Mouse (Mus musculus) hindbrain, embryonic 15.5 days (tissue): ENCODE measurements around the gene Sbf1. TPM values are rescaled to one million over a fixed set of nuclear protein-coding genes. Genes with fewer than 3 reads are reported as not detected.

Experiments
- ATAC-seq: fragments of 200-750 bp; cut with Nextera tagmentation; 2 replicates; pipeline ENCODE4 v1.8.0; 2017; ENCODE audit warnings: low read depth, moderate number of reproducible peaks, moderate TSS enrichment; ENCODE audit not compliant: low FRiP score
- H3K27ac ChIP-seq: fragments of 300-500 bp; sonication (generic); replicated peaks from 2 replicates; pipeline ENCODE4 v1.5.1; 2015; ENCODE audit warnings: mild to moderate bottlenecking, inconsistent platforms
- H3K27me3 ChIP-seq: fragments of 300-500 bp; sonication (generic); 2 replicates; pipeline ENCODE4 v1.6.1; 2015; ENCODE audit warnings: control low read depth, inconsistent platforms
- H3K36me3 ChIP-seq: fragments of 300-500 bp; sonication (generic); 2 replicates; pipeline ENCODE4 v1.6.1; 2015; ENCODE audit warnings: control low read depth, inconsistent platforms
- H3K4me1 ChIP-seq: fragments of 300-500 bp; sonication (generic); replicated peaks from 2 replicates; pipeline ENCODE4 v1.6.1; 2015; ENCODE audit warnings: control low read depth, inconsistent platforms
- H3K4me2 ChIP-seq: fragments of 300-500 bp; sonication (generic); 2 replicates; pipeline ENCODE4 v1.6.1; 2015; ENCODE audit warnings: moderate library complexity, mild to moderate bottlenecking, inconsistent platforms
- H3K4me3 ChIP-seq: fragments of 300-500 bp; sonication (generic); 2 replicates; pipeline ENCODE4 v1.5.1; 2015; ENCODE audit warnings: mild to moderate bottlenecking, inconsistent platforms
- H3K9ac ChIP-seq: fragments of 300-500 bp; sonication (generic); 2 replicates; pipeline ENCODE4 v1.6.1; 2015; ENCODE audit warnings: inconsistent platforms
- H3K9me3 ChIP-seq: fragments of 300-500 bp; sonication (generic); 2 replicates; pipeline ENCODE4 v1.6.1; 2016; ENCODE audit warnings: control low read depth, inconsistent platforms
- WGBS: fragments of 180-500 bp; shearing (Covaris S2); methylation state at CpG from one replicate; pipeline ENCODE4 v1.1.7; 2015; 5-methylcytosine and 5-hydroxymethylcytosine counted together
- polyA plus RNA-seq: library from polyadenylated mRNA; unstranded; fragments of >200 nt; fragmentation: Nextera tagmentation; extraction: Ambion mirVana; gene quantifications from 2 replicates; pipeline ENCODE4 v1.2.1, GENCODE M21; 2015

The Sbf1 gene
- polyA plus RNA-seq, result 96.8 and 102 TPM in 2 replicates

DNA sequence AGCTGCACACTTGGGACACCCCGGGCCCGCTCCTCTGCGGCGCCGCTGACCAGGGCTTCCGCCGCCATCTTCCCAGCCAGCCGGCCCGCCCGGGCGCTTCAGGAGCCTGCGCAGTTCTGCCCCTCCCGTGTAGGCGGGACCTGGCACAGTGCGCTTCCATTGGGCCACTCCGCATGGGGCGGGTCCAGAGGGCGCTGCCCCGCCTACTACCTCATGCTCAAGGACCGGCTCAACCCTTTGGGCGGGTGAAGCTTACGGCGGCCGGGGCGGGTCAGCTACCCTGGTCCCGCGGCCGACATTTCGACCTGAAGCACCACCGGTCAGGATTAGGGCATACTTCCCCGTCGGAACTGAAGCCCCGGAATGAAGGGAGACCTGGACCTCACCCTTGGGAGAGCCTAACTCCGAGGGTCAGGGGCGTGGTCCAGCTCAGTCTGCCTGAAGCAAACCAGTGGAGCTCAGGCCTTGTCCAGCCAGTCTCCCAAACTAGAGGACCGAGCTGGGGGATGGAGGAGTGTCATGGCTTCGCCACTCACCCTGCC lies at the start of gene Sbf1:
TSS of gene Sbf1 (minus strand) at position 122 of the 542 bp plus-strand sequence.
- WGBS, result under 1% methylated on average over 36 of the region's 37 CpGs
- Histone ChIP-seq H3K9me3 (no peaks in the 10 kb centered on the region), H3K27ac (peak within 1 kb of the TSS; percentile 78), H3K4me2 (peak within 1 kb of the TSS; percentile 94), H3K4me1 (peaks cover 47% of the 10 kb centered on the region), H3K9ac (peak within 1 kb of the TSS; percentile 96), H3K4me3 (peak within 1 kb of the TSS; percentile 99), H3K27me3 (no peaks in the 10 kb centered on the region), H3K36me3 (no peaks in the 10 kb centered on the region)
- ATAC-seq, result peak; percentile 99

- WGBS, result 96% methylated on average over 7 of the region's 7 CpGs
- H3K36me3 ChIP-seq, result peaks cover 71% of the 10 kb centered on the region
- no peak for ATAC-seq
Measured at GRCm38 (mm10) chr15:89363051-89363450, 47.9 kb upstream of the Sbf1 start.

DNA sequence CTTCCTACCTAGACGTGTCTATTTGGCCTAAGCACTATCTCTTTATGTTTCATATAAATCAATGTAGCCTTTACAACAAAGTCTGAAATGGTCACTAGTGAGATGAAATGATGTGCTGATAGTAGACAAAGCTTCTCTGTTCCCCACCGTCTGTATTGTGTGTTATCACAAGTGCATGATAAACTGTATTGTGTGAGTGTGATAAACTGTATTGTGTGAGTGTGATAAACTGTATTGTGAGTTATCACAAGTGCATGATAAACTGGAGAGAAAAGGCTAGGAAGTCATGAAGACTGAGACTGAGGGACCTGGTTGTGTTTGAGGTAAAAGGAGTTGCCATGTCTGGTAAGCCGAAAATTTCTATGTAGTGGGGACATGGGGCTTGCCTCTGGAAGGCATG lies 43.7 kb upstream of the Sbf1 start:
- Histone ChIP-seq H3K4me3 (no peak overlapping the region), H3K36me3 (peaks cover 28% of the 10 kb centered on the region), H3K9ac (no peak overlapping the region), H3K4me1 (peaks cover 34% of the 10 kb centered on the region), H3K27ac (no peak overlapping the region), H3K9me3 (no peaks in the 10 kb centered on the region), H3K27me3 (no peaks in the 10 kb centered on the region), H3K4me2 (no peak overlapping the region)
- no peak for ATAC-seq
- 87% methylated on average over 3 of the region's 3 CpGs for WGBS

More at GRCm38 (mm10) chr15:89363051-89363450, 47.9 kb upstream of the Sbf1 start:
- Histone ChIP-seq H3K4me2 (no peak overlapping the region), H3K4me1 (peaks cover 4% of the 10 kb centered on the region), H3K4me3 (no peak overlapping the region), H3K9ac (no peak overlapping the region), H3K27me3 (no peaks in the 10 kb centered on the region), H3K27ac (no peak overlapping the region), H3K9me3 (no peaks in the 10 kb centered on the region)

- H3K9me3 ChIP-seq, result no peaks in the 10 kb centered on the region
- H3K4me3 ChIP-seq, result peak overlapping the region; percentile 72
- peak overlapping the region; percentile 91 for H3K4me2 ChIP-seq
- peak overlapping the region; percentile 82 for H3K27ac ChIP-seq
- 0% methylated on average over 15 of the region's 15 CpGs for WGBS
- peaks cover 26% of the 10 kb centered on the region for H3K36me3 ChIP-seq
- H3K27me3 ChIP-seq, result no peaks in the 10 kb centered on the region
- peak; percentile 41; the same call in 1 of the 2 replicates for ATAC-seq
- peaks cover 34% of the 10 kb centered on the region for H3K4me1 ChIP-seq
- H3K9ac ChIP-seq, result peak overlapping the region; percentile 76
Measured at GRCm38 (mm10) chr15:89356372-89356771, 41.3 kb upstream of the Sbf1 start.

DNA sequence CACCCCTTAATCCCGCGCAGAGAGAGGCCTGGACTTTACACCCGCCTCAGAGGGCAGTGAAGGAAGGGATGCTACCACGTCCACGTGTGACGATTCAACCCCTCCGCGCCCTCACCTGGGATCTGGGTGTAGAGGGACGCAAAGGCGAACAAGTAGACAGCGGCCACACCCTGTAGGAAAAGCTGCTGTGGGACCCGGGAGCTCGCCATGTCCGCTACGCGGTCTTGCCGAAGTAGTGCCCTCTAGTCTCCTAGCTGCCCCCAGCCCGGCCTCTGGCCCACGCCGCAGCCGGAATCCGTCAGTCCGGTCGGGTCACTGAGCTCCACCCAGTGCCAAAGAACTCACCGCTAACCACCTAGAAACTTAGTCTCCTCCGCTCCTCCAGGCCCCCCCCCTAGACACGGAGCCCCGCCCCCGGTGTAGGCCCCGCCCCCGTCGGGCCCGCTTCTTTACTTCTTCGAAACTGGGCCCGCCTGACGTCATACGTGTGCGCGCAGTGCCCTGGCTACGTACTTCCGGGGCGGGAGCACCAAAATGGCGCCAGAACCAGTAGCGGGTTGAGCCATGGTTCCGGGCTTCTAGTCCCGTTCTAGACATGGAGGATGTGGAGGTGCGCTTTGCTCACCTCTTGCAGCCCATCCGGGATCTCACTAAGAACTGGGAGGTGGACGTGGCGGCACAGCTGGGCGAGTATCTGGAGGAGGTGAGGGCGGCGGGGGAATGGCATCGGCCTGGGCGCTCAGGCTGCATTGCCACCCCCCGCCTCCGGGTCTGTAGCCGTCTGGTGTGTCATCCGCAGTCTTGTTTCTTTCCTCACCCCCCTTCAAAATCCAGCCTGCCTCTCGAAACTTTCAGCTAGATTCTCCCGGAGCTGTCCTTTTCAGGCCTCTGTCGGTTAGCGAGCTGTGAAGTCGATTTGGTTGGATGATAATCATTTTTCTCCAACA lies 40.4 kb upstream of the Sbf1 start, which contains the start of the genes Lmf2 and Ncaph2:
TSS of gene Lmf2 (minus strand) at position 419 of the 947 bp plus-strand sequence.
TSS of gene Ncaph2 (plus strand) at position 479 of the 947 bp plus-strand sequence.
- WGBS, result under 1% methylated on average over 64 of the region's 64 CpGs
- peaks cover 26% of the 10 kb centered on the region for H3K36me3 ChIP-seq
- no peaks in the 10 kb centered on the region for H3K9me3 ChIP-seq
- peak within 1 kb of the TSS; percentile 76 for H3K9ac ChIP-seq
- H3K4me1 ChIP-seq, result peaks cover 34% of the 10 kb centered on the region
- no peaks in the 10 kb centered on the region for H3K27me3 ChIP-seq
- peak within 1 kb of the TSS; percentile 72 for H3K4me3 ChIP-seq
- H3K27ac ChIP-seq, result peak within 1 kb of the TSS; percentile 82
- ATAC-seq, result peak; percentile 94
- H3K4me2 ChIP-seq, result peak within 1 kb of the TSS; percentile 91

DNA sequence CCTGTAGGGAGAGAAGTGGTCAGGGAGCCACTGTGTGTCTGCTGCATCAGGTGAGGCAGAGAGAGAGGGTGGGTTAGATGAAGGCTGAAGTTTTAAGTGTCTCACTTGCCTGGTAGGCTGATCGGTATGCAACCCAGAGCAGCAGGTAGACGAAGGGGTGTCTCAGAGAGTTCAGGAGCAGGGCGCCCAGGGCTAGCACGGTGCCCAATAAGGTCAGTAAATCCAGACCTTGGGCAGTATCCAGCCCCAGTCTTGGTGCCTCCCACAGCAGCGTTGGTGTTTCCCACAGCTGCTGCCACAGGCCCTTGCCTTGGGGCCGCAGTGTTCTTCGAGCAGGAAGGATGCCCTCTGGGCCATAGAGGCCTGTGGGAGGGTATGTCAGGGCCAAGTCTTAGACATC lies 39.3 kb upstream of the Sbf1 start:
- no peak for ATAC-seq
- 78% methylated on average over 7 of the region's 7 CpGs for WGBS
- H3K9me3 ChIP-seq, result no peaks in the 10 kb centered on the region
- H3K27me3 ChIP-seq, result no peaks in the 10 kb centered on the region
- peak overlapping the region; percentile 91 for H3K4me2 ChIP-seq
- no peak overlapping the region for H3K27ac ChIP-seq
- H3K9ac ChIP-seq, result peak overlapping the region; percentile 76
- H3K36me3 ChIP-seq, result peaks cover 24% of the 10 kb centered on the region
- peak overlapping the region; percentile 72 for H3K4me3 ChIP-seq
- H3K4me1 ChIP-seq, result peaks cover 34% of the 10 kb centered on the region

DNA sequence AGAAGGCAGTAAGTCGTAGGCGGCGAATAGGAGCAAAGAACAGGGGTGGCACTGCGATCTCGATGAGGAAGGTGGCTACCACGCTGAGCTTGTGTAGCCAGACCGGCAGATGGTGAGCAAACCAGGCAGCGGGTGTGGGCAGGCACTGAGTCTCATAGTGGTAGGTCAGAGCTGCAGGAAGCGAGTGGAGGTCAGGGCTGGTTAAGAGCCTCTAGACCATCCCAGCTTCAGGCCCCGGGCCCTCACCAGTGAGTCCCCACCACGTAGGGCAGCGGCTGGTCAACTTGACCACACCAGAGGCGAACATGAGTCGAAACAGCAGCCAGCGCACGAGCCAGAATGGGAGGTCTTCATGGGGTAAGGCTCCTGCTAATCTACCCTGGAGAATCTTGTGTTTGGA lies 38.7 kb upstream of the Sbf1 start:
- Histone ChIP-seq H3K27ac (no peak overlapping the region), H3K4me2 (peak overlapping the region; percentile 91; the same call in 1 of the 2 replicates), H3K9ac (no peak overlapping the region), H3K9me3 (no peaks in the 10 kb centered on the region), H3K27me3 (no peaks in the 10 kb centered on the region), H3K4me3 (no peak overlapping the region), H3K4me1 (peaks cover 34% of the 10 kb centered on the region), H3K36me3 (peaks cover 24% of the 10 kb centered on the region)
- WGBS, result 96% methylated on average over 16 of the region's 16 CpGs
- no peak for ATAC-seq

GRCm38 (mm10) chr15:89352795-89353194 lies 37.7 kb upstream of the Sbf1 start:
- Histone ChIP-seq H3K27me3 (no peaks in the 10 kb centered on the region), H3K9me3 (no peaks in the 10 kb centered on the region), H3K9ac (no peak overlapping the region), H3K4me3 (no peak overlapping the region), H3K4me2 (no peak overlapping the region), H3K36me3 (peaks cover 24% of the 10 kb centered on the region), H3K27ac (no peak overlapping the region), H3K4me1 (peaks cover 29% of the 10 kb centered on the region)
- WGBS, result 95% methylated on average over 12 of the region's 12 CpGs
- no peak for ATAC-seq

GRCm38 (mm10) chr15:89352054-89352453 lies 36.9 kb upstream of the Sbf1 start:
- Histone ChIP-seq H3K4me1 (peaks cover 22% of the 10 kb centered on the region), H3K27ac (no peak overlapping the region), H3K4me3 (no peak overlapping the region), H3K36me3 (peaks cover 24% of the 10 kb centered on the region), H3K9ac (no peak overlapping the region), H3K9me3 (no peaks in the 10 kb centered on the region), H3K4me2 (no peak overlapping the region), H3K27me3 (no peaks in the 10 kb centered on the region)
- 95% methylated on average over 14 of the region's 14 CpGs for whole genome bisulfite sequencing
- no peak for ATAC-seq

DNA sequence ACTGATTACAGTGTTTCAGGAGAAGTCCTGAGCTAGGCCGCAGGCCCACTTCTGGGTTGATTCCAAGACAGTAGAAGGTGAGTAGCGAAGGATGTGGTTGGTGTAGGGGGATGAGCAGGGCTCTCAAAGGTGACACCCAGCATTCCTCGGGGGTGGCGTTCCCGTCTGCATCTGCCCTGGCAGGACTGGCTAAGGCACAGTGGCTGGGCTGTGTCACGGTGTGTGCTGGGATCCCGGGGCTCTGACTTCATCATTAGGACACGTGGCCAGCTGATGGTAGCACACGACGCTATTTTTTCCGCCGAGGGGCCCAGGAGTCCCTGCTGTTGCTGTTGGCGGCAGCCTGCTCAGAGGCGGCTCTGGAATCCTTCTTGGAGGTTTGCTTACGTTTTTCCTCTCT lies 36.2 kb upstream of the Sbf1 start:
- WGBS, result 93% methylated on average over 15 of the region's 15 CpGs
- H3K9me3 ChIP-seq, result no peaks in the 10 kb centered on the region
- H3K4me3 ChIP-seq, result no peak overlapping the region
- H3K4me1 ChIP-seq, result peaks cover 14% of the 10 kb centered on the region
- H3K27me3 ChIP-seq, result no peaks in the 10 kb centered on the region
- no peak overlapping the region for H3K9ac ChIP-seq
- no peak overlapping the region for H3K27ac ChIP-seq
- no peak overlapping the region for H3K4me2 ChIP-seq
- peaks cover 24% of the 10 kb centered on the region for H3K36me3 ChIP-seq
- ATAC-seq, result no peak

GRCm38 (mm10) chr15:89350447-89350846 lies 35.3 kb upstream of the Sbf1 start:
- no peaks in the 10 kb centered on the region for H3K27me3 ChIP-seq
- H3K36me3 ChIP-seq, result peaks cover 24% of the 10 kb centered on the region
- no peaks in the 10 kb centered on the region for H3K9me3 ChIP-seq
- no peak overlapping the region for H3K4me2 ChIP-seq
- H3K27ac ChIP-seq, result no peak overlapping the region
- no peak for ATAC-seq
- H3K4me1 ChIP-seq, result peaks cover 13% of the 10 kb centered on the region
- no peak overlapping the region for H3K9ac ChIP-seq
- 89% methylated on average over 5 of the region's 5 CpGs for WGBS
- no peak overlapping the region for H3K4me3 ChIP-seq

DNA sequence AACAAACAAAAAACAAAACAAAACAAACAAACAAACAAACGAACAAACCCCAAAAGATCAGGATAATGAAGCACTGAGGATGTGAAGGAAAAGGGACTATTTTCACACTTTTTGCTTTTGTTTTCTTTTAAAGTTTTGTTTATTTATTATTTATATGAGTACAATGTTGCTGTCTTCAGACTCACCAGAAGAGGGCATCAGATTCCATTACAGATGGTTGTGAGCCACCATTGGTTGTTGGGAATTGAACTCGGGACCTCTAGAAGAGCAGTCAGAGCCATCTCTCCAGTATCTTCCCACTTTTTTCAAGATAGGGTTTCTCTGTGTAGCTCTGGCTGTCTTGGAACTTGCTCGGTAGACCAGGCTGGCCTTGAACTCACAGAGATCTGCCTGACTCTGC lies 28.2 kb upstream of the Sbf1 start:
- Histone ChIP-seq H3K9ac (no peak overlapping the region), H3K4me2 (no peak overlapping the region), H3K4me1 (no peaks in the 10 kb centered on the region), H3K27ac (no peak overlapping the region), H3K4me3 (no peak overlapping the region), H3K27me3 (no peaks in the 10 kb centered on the region), H3K36me3 (no peaks in the 10 kb centered on the region), H3K9me3 (no peaks in the 10 kb centered on the region)
- ATAC-seq, result no peak
- WGBS, result 92% methylated on average over 3 of the region's 3 CpGs
